Mouse (Mus musculus): ENCODE results near the gene Akr1c14.

DNA sequence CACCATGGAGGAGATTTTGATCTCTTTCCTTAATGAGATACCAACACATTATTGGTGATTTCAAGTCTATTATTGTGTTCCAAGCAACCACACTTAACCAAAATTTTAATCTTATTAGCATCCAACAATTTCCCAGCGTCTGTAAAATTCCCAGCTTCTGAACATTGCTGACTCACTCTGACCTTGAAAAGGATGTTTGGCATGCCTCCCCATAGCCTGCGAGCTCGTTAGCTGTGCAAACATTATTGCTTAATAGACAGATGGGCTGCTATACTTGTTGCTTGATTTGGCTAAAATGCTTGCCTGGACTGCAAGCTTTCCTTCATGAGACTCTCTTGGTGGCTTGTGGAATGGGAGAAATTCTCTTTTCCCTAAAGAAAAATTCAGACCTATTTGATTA is 16.3 kb upstream of the Akr1c14 start:
- no peak for TF ChIP-seq CTCF (IDR thresholded peaks at IDR 0.05; ENCODE audit: low read depth, low read length)
- no peak for TF ChIP-seq EP300 (IDR thresholded peaks at IDR 0.05; ENCODE audit: insufficient read depth, low read depth, low read length)
- no peak for TF ChIP-seq POLR2A (IDR thresholded peaks at IDR 0.05; ENCODE audit: insufficient read depth, low read length)

All from ES-Bruce4 (cell line).